Mouse (Mus musculus) hindbrain, embryonic 16.5 days (tissue): ENCODE results near the gene Bpifb1. TPM values are rescaled to one million over a fixed set of nuclear protein-coding genes. Genes with fewer than 3 reads are reported as not detected.
A peak's percentile ranks its signal among the peaks of the same experiment; 100 is the strongest.

Source experiments
- ATAC-seq: fragments of 200-750 bp; cut with Nextera tagmentation; 2 replicates; pipeline ENCODE4 v1.8.0; 2017; ENCODE audit warnings: moderate TSS enrichment, moderate library complexity
- H3K27ac ChIP-seq: fragments of 300-500 bp; sonication (generic); 2 replicates; pipeline ENCODE4 v1.5.1; 2014; ENCODE audit warnings: low read depth, mild to moderate bottlenecking, control low read depth, low read length, moderate library complexity
- H3K27me3 ChIP-seq: fragments of 300-500 bp; sonication (generic); replicated peaks from 2 replicates; pipeline ENCODE4 v1.6.1; 2014; ENCODE audit warnings: low read length; ENCODE audit not compliant: control insufficient read depth, insufficient read depth
- H3K36me3 ChIP-seq: fragments of 300-500 bp; sonication (generic); 2 replicates; pipeline ENCODE4 v1.6.1; 2014; ENCODE audit warnings: mild to moderate bottlenecking, low read length, moderate library complexity, mixed read lengths; ENCODE audit not compliant: control insufficient read depth, insufficient read depth
- H3K4me1 ChIP-seq: fragments of 300-500 bp; sonication (generic); 2 replicates; pipeline ENCODE4 v1.6.1; 2014; ENCODE audit warnings: low read depth, low read length; ENCODE audit not compliant: control insufficient read depth, insufficient read depth
- H3K4me2 ChIP-seq: fragments of 300-500 bp; sonication (generic); 2 replicates; pipeline ENCODE4 v1.6.1; 2014; ENCODE audit warnings: mild to moderate bottlenecking, low read length, control low read depth, moderate library complexity
- H3K4me3 ChIP-seq: fragments of 300-500 bp; sonication (generic); 2 replicates; pipeline ENCODE4 v1.5.1; 2014; ENCODE audit warnings: mild to moderate bottlenecking, low read length, control low read depth, moderate library complexity
- H3K9ac ChIP-seq: fragments of 300-500 bp; sonication (generic); 2 replicates; pipeline ENCODE4 v1.6.1; 2014; ENCODE audit warnings: low read depth, mild to moderate bottlenecking, control low read depth, low read length, moderate library complexity
- H3K9me3 ChIP-seq: fragments of 300-500 bp; sonication (generic); 2 replicates; pipeline ENCODE4 v1.6.1; 2014; ENCODE audit warnings: mild to moderate bottlenecking, low read length, moderate library complexity; ENCODE audit not compliant: control insufficient read depth
- WGBS: fragments of 180-500 bp; shearing (Covaris S2); extraction: QIAGEN DNeasy Blood & Tissue Kit; methylation state at CpG from one replicate; pipeline ENCODE4 v1.1.7; 2014; 5-methylcytosine and 5-hydroxymethylcytosine counted together
- polyA plus RNA-seq: library from polyadenylated mRNA; unstranded; fragments of >200 nt; fragmentation: Nextera tagmentation; extraction: Ambion mirVana; gene quantifications from 2 replicates; pipeline ENCODE4 v1.2.1, GENCODE M21; 2015

Gene Bpifb1
- polyA plus RNA-seq, 1 experiment from 2014 or later = 0.25 TPM

GRCm38 (mm10) chr2:154197036-154197435 is 6.4 kb downstream of the Bpifb1 start:
- Histone ChIP-seq H3K4me2 (no peak overlapping the region), H3K9ac (no peak overlapping the region), H3K36me3 (no peaks in the 10 kb centered on the region), H3K27ac (no peak overlapping the region), H3K9me3 (no peaks in the 10 kb centered on the region), H3K27me3 (no peaks in the 10 kb centered on the region), H3K4me3 (no peak overlapping the region), H3K4me1 (no peaks in the 10 kb centered on the region)
- ATAC-seq = no peak
- WGBS = 94% methylated on average over 9 of the region's 9 CpGs

GRCm38 (mm10) chr2:154204630-154205029 is 14.0 kb downstream of the Bpifb1 start:
- no peak overlapping the region for H3K9ac ChIP-seq
- ATAC-seq = no peak
- H3K27ac ChIP-seq = no peak overlapping the region
- no peaks in the 10 kb centered on the region for H3K36me3 ChIP-seq
- H3K9me3 ChIP-seq = no peaks in the 10 kb centered on the region
- no peaks in the 10 kb centered on the region for H3K4me1 ChIP-seq
- no peak overlapping the region for H3K4me3 ChIP-seq
- WGBS = 86% methylated on average over 4 of the region's 4 CpGs
- H3K4me2 ChIP-seq = no peak overlapping the region
- H3K27me3 ChIP-seq = no peaks in the 10 kb centered on the region

DNA sequence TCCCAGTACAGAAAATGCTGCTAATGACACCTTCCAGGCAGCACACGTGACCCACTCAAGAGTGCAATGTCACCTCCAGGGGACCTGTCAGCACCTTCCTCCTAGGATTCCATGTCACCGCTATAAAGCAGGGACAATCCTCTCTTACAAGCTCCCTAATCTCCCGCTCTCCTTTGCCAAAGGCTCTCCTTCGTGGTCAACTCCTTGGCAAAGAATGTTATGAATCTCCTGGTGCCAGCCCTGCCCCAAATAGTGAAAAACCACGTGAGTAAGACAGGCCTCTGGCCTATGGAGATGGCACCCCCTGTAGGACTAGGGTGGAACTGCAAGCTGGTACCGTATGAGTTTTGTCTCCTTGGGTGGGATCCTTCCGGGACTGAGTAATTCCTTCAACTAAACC is 16.3 kb downstream of the Bpifb1 start:
- no peak overlapping the region for H3K27ac ChIP-seq
- no peaks in the 10 kb centered on the region for H3K27me3 ChIP-seq
- no peak overlapping the region for H3K4me2 ChIP-seq
- H3K9ac ChIP-seq = no peak overlapping the region
- 67% methylated on average over 7 of the region's 7 CpGs for WGBS
- ATAC-seq = no peak
- H3K36me3 ChIP-seq = no peaks in the 10 kb centered on the region
- H3K9me3 ChIP-seq = no peaks in the 10 kb centered on the region
- no peak overlapping the region for H3K4me3 ChIP-seq
- H3K4me1 ChIP-seq = no peaks in the 10 kb centered on the region; the same call in 1 of the 2 replicates

DNA sequence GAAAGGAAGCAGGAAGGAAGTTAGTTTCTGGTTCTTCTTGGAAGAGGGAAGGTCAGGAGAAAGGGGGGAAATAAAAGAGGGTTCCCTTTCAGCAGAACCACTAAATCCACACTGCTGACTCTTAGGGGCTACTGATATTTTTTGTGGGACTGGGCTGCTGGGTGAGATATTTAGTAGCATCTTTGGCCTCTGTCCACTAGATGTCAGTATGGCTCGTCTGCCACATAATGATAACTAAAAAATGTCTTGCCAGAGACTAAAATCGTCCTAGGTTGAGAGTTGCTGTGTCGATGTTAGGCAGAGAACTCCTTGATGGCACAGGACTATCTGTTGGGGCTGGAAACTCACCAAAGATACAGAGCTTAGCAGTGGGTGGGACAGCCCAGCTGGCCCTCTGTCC is 18.5 kb downstream of the Bpifb1 start:
- Histone ChIP-seq H3K36me3 (no peaks in the 10 kb centered on the region), H3K27ac (no peak overlapping the region), H3K4me1 (no peaks in the 10 kb centered on the region; the same call in 1 of the 2 replicates), H3K4me2 (no peak overlapping the region), H3K9ac (no peak overlapping the region), H3K27me3 (no peaks in the 10 kb centered on the region), H3K4me3 (no peak overlapping the region), H3K9me3 (no peaks in the 10 kb centered on the region)
- WGBS = 9% methylated on average over 3 of the region's 3 CpGs
- peak; percentile 42; the same call in 1 of the 2 replicates for ATAC-seq

DNA sequence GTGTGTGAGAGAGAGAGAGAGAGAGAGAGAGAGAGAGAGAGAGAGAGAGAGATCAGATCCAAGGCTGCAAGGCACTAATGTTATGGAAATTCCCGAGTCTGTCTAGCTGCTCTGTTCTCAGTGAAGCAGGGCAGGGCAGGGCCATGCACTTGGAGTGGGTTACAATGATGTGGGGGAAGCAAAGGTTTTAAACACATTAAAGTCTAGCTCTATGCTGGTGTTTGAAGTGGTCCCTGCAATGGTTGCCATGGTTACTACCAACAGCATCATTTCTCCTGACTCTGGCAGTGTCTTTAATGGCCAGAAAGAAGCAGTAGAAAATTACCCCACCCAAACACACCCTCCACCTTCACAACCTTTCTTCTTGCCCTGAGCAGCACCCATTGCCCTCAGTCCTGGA is 20.5 kb downstream of the Bpifb1 start:
- H3K27ac ChIP-seq = no peak overlapping the region
- H3K27me3 ChIP-seq = no peaks in the 10 kb centered on the region
- H3K9me3 ChIP-seq = no peaks in the 10 kb centered on the region
- H3K9ac ChIP-seq = no peak overlapping the region
- no peak overlapping the region for H3K4me3 ChIP-seq
- H3K36me3 ChIP-seq = no peaks in the 10 kb centered on the region
- peak; percentile 73 for ATAC-seq
- WGBS = 29% methylated on average over 1 of the region's 1 CpGs
- H3K4me1 ChIP-seq = no peaks in the 10 kb centered on the region; the same call in 1 of the 2 replicates
- no peak overlapping the region for H3K4me2 ChIP-seq

DNA sequence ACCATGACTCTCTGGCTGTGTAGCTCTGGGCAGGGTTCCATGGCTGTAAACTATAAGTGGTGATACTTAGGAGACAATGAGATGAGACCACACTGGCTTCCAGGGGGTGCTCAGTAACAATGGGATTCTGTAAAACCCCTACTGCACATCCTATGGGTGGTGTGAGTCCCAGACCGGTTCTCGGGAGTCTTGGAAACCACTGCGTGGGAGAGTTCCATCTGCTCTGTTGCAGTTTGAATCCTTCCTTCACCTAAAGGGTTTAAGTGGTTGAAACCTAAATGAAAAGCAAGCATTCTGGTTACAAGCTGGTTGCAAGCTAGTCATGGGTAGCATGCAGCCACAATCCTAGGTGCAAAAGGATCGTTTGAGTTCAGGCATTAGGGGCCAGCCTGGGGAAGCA is 21.3 kb downstream of the Bpifb1 start:
- Histone ChIP-seq H3K36me3 (no peaks in the 10 kb centered on the region), H3K27me3 (no peaks in the 10 kb centered on the region), H3K9me3 (no peaks in the 10 kb centered on the region), H3K4me2 (no peak overlapping the region), H3K27ac (no peak overlapping the region), H3K4me1 (no peaks in the 10 kb centered on the region; the same call in 1 of the 2 replicates), H3K9ac (no peak overlapping the region), H3K4me3 (no peak overlapping the region)
- no peak for ATAC-seq
- 89% methylated on average over 4 of the region's 4 CpGs for WGBS

GRCm38 (mm10) chr2:154215191-154215590 is 24.6 kb downstream of the Bpifb1 start:
- Histone ChIP-seq H3K36me3 (no peaks in the 10 kb centered on the region), H3K27me3 (no peaks in the 10 kb centered on the region), H3K4me3 (no peak overlapping the region), H3K4me2 (no peak overlapping the region), H3K27ac (no peak overlapping the region), H3K9ac (no peak overlapping the region), H3K9me3 (no peaks in the 10 kb centered on the region), H3K4me1 (no peaks in the 10 kb centered on the region; the same call in 1 of the 2 replicates)
- ATAC-seq = no peak
- 15% methylated on average over 5 of the region's 5 CpGs for WGBS

DNA sequence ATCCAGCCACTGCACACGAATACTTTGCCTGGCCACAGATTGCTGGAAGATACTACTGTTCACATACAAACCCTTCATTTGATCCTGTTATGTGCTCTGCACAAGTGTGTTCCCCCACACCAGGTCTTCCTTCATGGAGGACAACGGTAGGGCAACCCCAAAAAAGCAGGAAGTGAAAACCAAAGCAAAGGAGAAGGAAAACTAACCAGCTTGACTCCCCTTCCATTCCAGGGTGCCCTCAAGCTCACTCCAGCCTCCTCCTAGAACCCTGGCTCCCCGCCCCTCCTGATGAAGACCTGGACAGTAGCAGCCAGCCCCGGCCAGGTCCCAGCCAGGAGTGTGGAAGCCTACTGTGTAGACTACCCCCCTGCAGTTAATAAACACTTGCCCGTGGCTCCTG is 29.3 kb downstream of the Bpifb1 start:
- H3K9me3 ChIP-seq = no peaks in the 10 kb centered on the region
- no peaks in the 10 kb centered on the region for H3K36me3 ChIP-seq
- no peak overlapping the region for H3K4me3 ChIP-seq
- no peak overlapping the region for H3K4me2 ChIP-seq
- ATAC-seq = no peak
- H3K9ac ChIP-seq = no peak overlapping the region
- H3K27ac ChIP-seq = no peak overlapping the region
- peaks cover 14% of the 10 kb centered on the region for H3K4me1 ChIP-seq
- 81% methylated on average over 5 of the region's 5 CpGs for WGBS
- no peaks in the 10 kb centered on the region for H3K27me3 ChIP-seq

GRCm38 (mm10) chr2:154223265-154223916 is 32.8 kb downstream of the Bpifb1 start, which contains the start of gene Bpifb5:
Bpifb5 (plus strand) TSS chr2:154223742.
- Histone ChIP-seq H3K27ac (peak within 1 kb of the TSS; percentile 50; the same call in 1 of the 2 replicates), H3K4me1 (peaks cover 14% of the 10 kb centered on the region), H3K36me3 (no peaks in the 10 kb centered on the region), H3K9me3 (no peaks in the 10 kb centered on the region), H3K27me3 (no peaks in the 10 kb centered on the region), H3K4me3 (no peak within 1 kb of the TSS), H3K9ac (no peak within 1 kb of the TSS), H3K4me2 (peak within 1 kb of the TSS; percentile 34)
- WGBS = 7% methylated on average over 14 of the region's 14 CpGs
- ATAC-seq = peak; percentile 96
